Mouse (Mus musculus) kidney, embryonic 14.5 days (tissue): Measurements from ENCODE around the gene Klf17. TPM values are rescaled to one million over a fixed set of nuclear protein-coding genes. Genes with fewer than 3 reads are reported as not detected.

ENCODE experiments used
- ATAC-seq: fragments of 200-750 bp; cut with Nextera tagmentation; 2 replicates; pipeline ENCODE4 v1.8.0; 2017; ENCODE audit warnings: moderate number of reproducible peaks, mild to moderate bottlenecking, moderate TSS enrichment, moderate library complexity; ENCODE audit not compliant: low FRiP score, low TSS enrichment
- H3K27ac ChIP-seq: fragments of 300-500 bp; sonication (generic); 2 replicates; pipeline ENCODE4 v1.5.1; 2014; ENCODE audit warnings: low read depth, mild to moderate bottlenecking, low read length, moderate library complexity, mixed read lengths
- H3K27me3 ChIP-seq: fragments of 300-500 bp; sonication (generic); 2 replicates; pipeline ENCODE4 v1.6.1; 2014; ENCODE audit warnings: mild to moderate bottlenecking, low read length; ENCODE audit not compliant: control insufficient read depth, insufficient read depth
- H3K36me3 ChIP-seq: fragments of 300-500 bp; sonication (generic); 2 replicates; pipeline ENCODE4 v1.6.1; 2014; ENCODE audit warnings: low read length, mixed read lengths; ENCODE audit not compliant: control insufficient read depth, insufficient read depth
- H3K4me1 ChIP-seq: fragments of 300-500 bp; sonication (generic); 2 replicates; pipeline ENCODE4 v1.6.1; 2014; ENCODE audit warnings: low read length, mixed read lengths; ENCODE audit not compliant: control insufficient read depth, insufficient read depth
- H3K4me2 ChIP-seq: fragments of 300-500 bp; sonication (generic); replicated peaks from 2 replicates; pipeline ENCODE4 v1.6.1; 2014; ENCODE audit warnings: low read depth, mild to moderate bottlenecking, low read length
- H3K4me3 ChIP-seq: fragments of 300-500 bp; sonication (generic); 2 replicates; pipeline ENCODE4 v1.5.1; 2014; ENCODE audit warnings: mild to moderate bottlenecking, low read length
- H3K9ac ChIP-seq: fragments of 300-500 bp; sonication (generic); 2 replicates; pipeline ENCODE4 v1.6.1; 2014; ENCODE audit warnings: low read depth, mild to moderate bottlenecking, low read length, moderate library complexity
- H3K9me3 ChIP-seq: fragments of 300-500 bp; sonication (generic); 2 replicates; pipeline ENCODE4 v1.6.1; 2016; ENCODE audit warnings: low read length; ENCODE audit not compliant: control insufficient read depth
- WGBS: fragments of 180-500 bp; shearing (Covaris S2); extraction: QIAGEN DNeasy Blood & Tissue Kit; methylation state at CpG from one replicate; pipeline ENCODE4 v1.1.7; 2014; 5-methylcytosine and 5-hydroxymethylcytosine counted together
- polyA plus RNA-seq: library from polyadenylated mRNA; unstranded; fragments of >200 nt; fragmentation: Nextera tagmentation; extraction: Ambion mirVana; gene quantifications from 2 replicates; pipeline ENCODE4 v1.2.1, GENCODE M21; 2014

The Klf17 gene
- polyA plus RNA-seq: not detected in 2 replicates

DNA sequence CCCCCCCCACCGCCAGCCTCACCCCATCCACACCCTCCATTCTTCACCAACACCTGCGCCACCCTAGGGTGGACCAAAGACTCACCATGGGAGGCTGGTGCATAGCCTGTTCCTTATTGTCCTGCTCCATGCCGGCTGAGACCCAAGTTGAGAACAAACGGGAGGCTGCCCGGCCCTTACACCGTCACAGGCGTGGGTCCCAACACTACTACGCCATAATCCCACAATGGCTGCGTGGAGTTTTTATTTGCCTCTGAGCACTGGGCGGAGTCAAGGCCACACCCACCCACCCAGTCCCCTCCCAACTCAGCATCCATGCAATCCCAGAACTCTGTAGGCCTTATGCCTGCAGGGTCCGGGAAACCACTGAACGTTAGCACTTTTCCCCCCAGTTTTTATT, at the start of gene Klf17:
Klf17 (minus strand) TSS at position 233 of the 400 bp plus-strand sequence.
- H3K27me3 ChIP-seq: no peaks in the 10 kb centered on the region
- no peak within 1 kb of the TSS for H3K27ac ChIP-seq
- no peaks in the 10 kb centered on the region for H3K9me3 ChIP-seq
- H3K4me3 ChIP-seq: no peak within 1 kb of the TSS
- H3K36me3 ChIP-seq: no peaks in the 10 kb centered on the region
- ATAC-seq: no peak
- no peak within 1 kb of the TSS for H3K9ac ChIP-seq
- H3K4me1 ChIP-seq: no peaks in the 10 kb centered on the region
- no peak within 1 kb of the TSS for H3K4me2 ChIP-seq
- WGBS: 78% methylated on average over 11 of the region's 12 CpGs

DNA sequence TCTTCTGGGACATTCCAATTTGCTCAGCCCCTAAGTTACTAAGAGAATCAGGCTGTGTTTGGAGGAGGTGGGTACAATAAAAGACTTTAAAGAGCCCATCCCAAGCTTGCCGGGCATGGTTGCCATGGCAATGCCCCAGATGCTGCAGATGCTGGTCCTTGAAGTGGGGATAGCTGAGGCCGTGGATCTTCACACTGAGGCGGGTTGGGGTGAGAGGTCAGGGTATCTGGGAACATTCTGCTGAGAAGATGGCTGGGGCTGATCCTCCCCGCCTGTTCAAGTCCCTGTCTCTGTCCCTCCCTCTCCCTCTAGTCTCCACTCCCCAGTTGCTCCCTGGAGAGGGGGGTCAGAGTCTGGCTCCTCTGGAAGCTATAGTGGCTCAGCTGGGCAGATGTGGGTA, 48.9 kb upstream of the Klf17 start:
- Histone ChIP-seq H3K9ac (no peak overlapping the region), H3K27me3 (no peaks in the 10 kb centered on the region), H3K4me3 (no peak overlapping the region), H3K9me3 (peaks cover 4% of the 10 kb centered on the region; the same call in 1 of the 2 replicates), H3K4me1 (no peaks in the 10 kb centered on the region), H3K4me2 (no peak overlapping the region), H3K27ac (no peak overlapping the region), H3K36me3 (no peaks in the 10 kb centered on the region)
- WGBS: 29% methylated on average over 4 of the region's 4 CpGs
- no peak for ATAC-seq

DNA sequence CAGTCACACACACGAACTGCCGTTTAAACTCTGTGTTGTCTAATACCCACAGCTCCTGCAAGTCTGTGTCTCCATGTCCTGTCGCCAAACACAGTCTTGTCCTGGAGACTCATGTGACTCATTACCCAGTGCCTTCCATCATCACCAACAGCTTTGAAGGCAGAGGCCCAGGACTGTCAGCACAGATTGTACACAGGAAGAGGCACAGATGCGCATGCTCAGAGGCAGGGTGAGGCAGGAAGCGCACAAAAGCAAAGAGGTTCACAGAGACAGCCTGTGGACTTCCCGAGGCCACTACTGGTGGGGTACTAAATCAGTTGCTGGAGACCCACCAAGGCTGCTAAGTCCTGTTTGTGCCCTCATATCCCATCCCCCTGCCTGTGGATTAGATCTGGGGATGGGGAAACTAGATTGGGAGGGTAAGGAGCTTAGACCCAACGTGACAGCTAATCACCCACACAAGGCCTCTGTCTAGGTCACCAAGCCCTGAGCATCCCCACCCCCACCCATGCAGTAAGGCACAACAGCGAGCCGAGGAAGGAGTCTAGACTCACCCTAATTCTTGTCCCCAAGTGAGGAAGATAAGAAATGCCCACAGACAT, 48.2 kb upstream of the Klf17 start:
- WGBS: 60% methylated on average over 9 of the region's 9 CpGs

DNA sequence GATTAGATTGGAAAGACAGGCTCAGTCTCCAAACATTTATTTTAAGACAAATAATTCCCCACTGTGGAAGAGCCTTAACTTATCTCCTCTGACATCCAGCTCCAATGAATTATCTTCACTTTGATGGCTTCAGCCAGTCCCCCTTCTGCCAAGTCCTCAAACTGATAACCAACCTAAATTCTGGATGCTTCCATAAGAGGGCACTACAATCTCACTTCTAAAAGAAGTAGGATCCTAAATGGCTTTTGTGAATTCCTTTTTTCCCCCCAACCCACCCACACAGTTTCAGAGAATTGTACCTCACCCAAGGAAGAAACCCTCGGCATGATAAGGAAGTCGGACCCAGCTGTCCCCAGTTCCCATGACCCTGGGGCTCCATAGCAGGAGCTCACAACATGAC, 45.5 kb upstream of the Klf17 start:
- Histone ChIP-seq H3K27ac (no peak overlapping the region), H3K9me3 (no peaks in the 10 kb centered on the region), H3K27me3 (no peaks in the 10 kb centered on the region), H3K4me2 (no peak overlapping the region), H3K4me1 (no peaks in the 10 kb centered on the region), H3K36me3 (no peaks in the 10 kb centered on the region), H3K4me3 (no peak overlapping the region), H3K9ac (no peak overlapping the region)
- 56% methylated on average over 2 of the region's 2 CpGs for WGBS
- no peak for ATAC-seq

More for the DNA sequence above, 48.2 kb upstream of the Klf17 start:
- Histone ChIP-seq H3K27ac (no peak overlapping the region), H3K4me2 (no peak overlapping the region), H3K4me1 (no peaks in the 10 kb centered on the region), H3K9ac (no peak overlapping the region), H3K4me3 (no peak overlapping the region), H3K9me3 (peaks cover 4% of the 10 kb centered on the region; the same call in 1 of the 2 replicates), H3K36me3 (no peaks in the 10 kb centered on the region), H3K27me3 (no peaks in the 10 kb centered on the region)
- no peak for ATAC-seq

DNA sequence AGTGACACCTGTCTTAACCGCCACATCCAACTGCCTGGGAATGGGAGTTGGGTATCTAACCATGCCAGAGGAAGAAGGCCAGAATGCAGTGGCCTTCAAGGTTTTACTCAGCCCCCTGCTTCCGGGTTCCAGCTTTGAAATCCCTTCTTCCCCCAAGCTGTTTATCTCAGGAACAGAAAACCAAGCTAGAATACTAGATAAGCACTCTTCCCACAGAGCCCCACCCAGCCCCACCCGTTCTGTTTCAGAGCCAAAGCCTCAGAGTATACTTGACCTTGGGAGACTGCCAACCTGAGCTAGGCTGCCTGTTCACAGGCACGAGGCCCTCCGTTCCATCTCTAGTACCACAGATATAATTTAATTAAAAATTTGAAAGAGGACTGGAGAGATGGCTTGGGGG, 41.5 kb upstream of the Klf17 start:
- no peak for ATAC-seq
- WGBS: 84% methylated on average over 5 of the region's 5 CpGs
- H3K4me3 ChIP-seq: no peak overlapping the region
- H3K9me3 ChIP-seq: no peaks in the 10 kb centered on the region
- H3K9ac ChIP-seq: no peak overlapping the region
- no peaks in the 10 kb centered on the region for H3K36me3 ChIP-seq
- H3K4me2 ChIP-seq: no peak overlapping the region
- H3K27me3 ChIP-seq: no peaks in the 10 kb centered on the region
- H3K27ac ChIP-seq: no peak overlapping the region
- H3K4me1 ChIP-seq: no peaks in the 10 kb centered on the region

DNA sequence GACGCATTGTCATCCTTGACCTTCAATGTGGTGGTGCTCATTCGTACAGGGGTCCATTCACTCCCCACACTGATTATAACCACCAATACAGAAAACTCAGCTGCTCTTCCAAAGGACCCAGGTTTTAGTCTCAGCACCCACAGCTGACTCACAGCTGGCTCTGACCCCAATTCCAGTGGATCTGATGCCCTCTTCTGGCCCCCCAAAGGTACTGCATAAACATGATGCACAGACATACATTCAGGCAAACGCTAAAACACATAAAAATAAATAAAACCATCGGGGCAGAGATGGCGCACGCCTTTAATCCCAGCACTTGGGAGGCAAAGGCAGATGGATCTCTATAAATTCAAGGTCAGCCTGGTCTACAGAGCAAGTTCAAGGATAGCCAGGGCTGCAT, 34.5 kb upstream of the Klf17 start:
- Histone ChIP-seq H3K27ac (no peak overlapping the region), H3K4me3 (no peak overlapping the region), H3K27me3 (no peaks in the 10 kb centered on the region), H3K4me2 (no peak overlapping the region), H3K36me3 (no peaks in the 10 kb centered on the region), H3K9ac (no peak overlapping the region), H3K4me1 (no peaks in the 10 kb centered on the region), H3K9me3 (no peaks in the 10 kb centered on the region)
- WGBS: 79% methylated on average over 6 of the region's 6 CpGs
- no peak for ATAC-seq

GRCm38 (mm10) chr4:117788308-117788707, 22.9 kb upstream of the Klf17 start:
- no peak for ATAC-seq
- no peaks in the 10 kb centered on the region for H3K27me3 ChIP-seq
- H3K9ac ChIP-seq: no peak overlapping the region
- WGBS: 73% methylated on average over 10 of the region's 10 CpGs
- 0 out of 2 replicates have a peak, but pooled peaks cover 2% of the 10 kb centered on the region for H3K9me3 ChIP-seq
- no peak overlapping the region for H3K4me2 ChIP-seq
- no peaks in the 10 kb centered on the region for H3K4me1 ChIP-seq
- no peak overlapping the region for H3K27ac ChIP-seq
- no peaks in the 10 kb centered on the region for H3K36me3 ChIP-seq
- H3K4me3 ChIP-seq: no peak overlapping the region

DNA sequence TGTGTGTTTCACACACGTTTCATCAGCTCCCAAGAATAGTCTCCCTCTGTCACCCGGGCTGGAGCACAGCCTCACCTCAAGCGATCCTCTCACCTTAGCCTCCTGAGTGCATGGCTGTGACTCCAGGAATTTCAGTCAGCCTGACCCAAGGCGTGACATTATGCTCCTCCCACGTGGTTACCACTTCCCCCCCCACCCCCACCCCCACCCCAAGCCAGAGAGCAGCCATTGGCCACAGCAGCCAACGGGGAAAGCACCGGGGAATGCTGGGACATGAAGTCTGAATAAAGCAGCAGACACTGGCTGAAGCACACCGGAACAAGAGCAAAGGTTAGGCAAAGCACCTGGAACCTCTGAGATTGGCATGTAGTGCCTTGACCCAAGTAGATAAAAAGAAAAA, 21.5 kb upstream of the Klf17 start:
- peak; percentile 79 for ATAC-seq
- Histone ChIP-seq H3K36me3 (no peaks in the 10 kb centered on the region), H3K27ac (no peak overlapping the region), H3K4me1 (no peaks in the 10 kb centered on the region), H3K4me2 (no peak overlapping the region; the same call in 1 of the 2 replicates), H3K4me3 (no peak overlapping the region), H3K9ac (no peak overlapping the region), H3K9me3 (0 out of 2 replicates have a peak, but pooled peaks cover 2% of the 10 kb centered on the region), H3K27me3 (no peaks in the 10 kb centered on the region)
- WGBS: 29% methylated on average over 8 of the region's 8 CpGs

GRCm38 (mm10) chr4:117782908-117783307, 17.5 kb upstream of the Klf17 start:
- no peak for ATAC-seq
- Histone ChIP-seq H3K27ac (no peak overlapping the region), H3K9me3 (0 out of 2 replicates have a peak, but pooled peaks cover 2% of the 10 kb centered on the region)

More at GRCm38 (mm10) chr4:117782908-117783307, 17.5 kb upstream of the Klf17 start:
- Histone ChIP-seq H3K27me3 (no peaks in the 10 kb centered on the region), H3K9ac (no peak overlapping the region), H3K36me3 (no peaks in the 10 kb centered on the region), H3K4me1 (no peaks in the 10 kb centered on the region), H3K4me2 (no peak overlapping the region), H3K4me3 (no peak overlapping the region)
- 84% methylated on average over 3 of the region's 3 CpGs for WGBS
